Mouse (Mus musculus) testis, postnatal 10 days (tissue): ENCODE measurements around the gene Slc5a4a.
A peak's percentile ranks its signal among the peaks of the same experiment; 100 is the strongest.

ENCODE experiments used
- DNase-seq: peaks from one replicate; pipeline ENCODE4 v3.0.0; 2021; ENCODE audit warnings: low spot score

Gene Slc5a4a

GRCm38 (mm10) chr10:76218240-76218639, 71.0 kb downstream of the Slc5a4a start:
- DNase-seq = peak; percentile 12

GRCm38 (mm10) chr10:76225944-76226343, 78.7 kb downstream of the Slc5a4a start:
- no peak for DNase-seq

- DNase-seq = no peak
Observed at GRCm38 (mm10) chr10:76229627-76230026, 82.4 kb downstream of the Slc5a4a start.

GRCm38 (mm10) chr10:76237341-76238225, 90.3 kb downstream of the Slc5a4a start, which contains the start of gene Prmt2:
Gene Prmt2 (minus strand): TSS chr10:76237865.
- peak; percentile 92 for DNase-seq
